Mouse (Mus musculus): ENCODE measurements around the gene Igtp. TPM values are rescaled to one million over a fixed set of nuclear protein-coding genes. Genes with fewer than 3 reads are reported as not detected.

Igtp gene
- total RNA-seq, 2 experiments from 2014 or later, result 3.7 to 6.7 TPM

DNA sequence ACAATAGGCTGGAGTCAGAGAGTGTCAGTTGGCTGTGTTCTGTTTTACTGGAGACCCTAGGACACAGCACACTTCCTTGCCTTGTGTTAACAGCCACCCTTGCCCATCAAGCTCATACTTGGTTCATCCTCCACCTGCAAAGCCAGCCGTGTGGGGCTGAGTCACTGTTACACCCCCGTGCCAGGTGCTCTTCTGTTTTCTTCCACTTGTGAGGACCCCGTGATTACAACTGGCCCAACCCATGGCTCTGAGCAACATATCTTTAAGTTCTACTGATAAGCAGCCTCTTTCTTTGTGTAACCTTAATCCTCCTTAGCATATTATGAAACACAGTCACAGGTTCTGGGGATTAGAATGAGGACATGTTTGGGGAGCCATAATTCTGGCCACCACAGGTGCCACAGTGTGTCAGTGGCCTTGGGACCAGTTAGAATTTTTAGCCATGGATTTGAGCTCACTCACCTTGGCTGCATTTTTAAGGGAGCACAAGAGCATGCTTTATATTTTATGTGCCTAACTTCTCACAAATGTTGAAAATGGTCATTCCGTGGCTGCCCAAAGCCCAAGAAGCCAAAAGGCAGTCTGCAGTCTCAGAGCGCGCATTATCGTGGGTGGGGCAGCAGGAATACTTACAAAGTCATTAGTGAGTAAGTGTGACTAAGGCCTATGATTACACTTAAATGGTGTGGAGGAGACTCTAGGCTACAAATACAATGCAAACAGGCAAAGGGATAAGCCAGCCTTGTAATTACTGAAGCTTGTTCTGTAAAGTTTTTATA is 50.0 kb downstream of the Igtp start:
- intact Hi-C loops (cut with DNase I), result no loop called here

GRCm38 (mm10) chr11:58250550-58250949 is 51.2 kb downstream of the Igtp start:
- intact Hi-C loops (cut with DNase I), result no loop called here
- no peak for DNase-seq

More for the DNA sequence above, 50.0 kb downstream of the Igtp start:
- DNase-seq, result no peak

DNA sequence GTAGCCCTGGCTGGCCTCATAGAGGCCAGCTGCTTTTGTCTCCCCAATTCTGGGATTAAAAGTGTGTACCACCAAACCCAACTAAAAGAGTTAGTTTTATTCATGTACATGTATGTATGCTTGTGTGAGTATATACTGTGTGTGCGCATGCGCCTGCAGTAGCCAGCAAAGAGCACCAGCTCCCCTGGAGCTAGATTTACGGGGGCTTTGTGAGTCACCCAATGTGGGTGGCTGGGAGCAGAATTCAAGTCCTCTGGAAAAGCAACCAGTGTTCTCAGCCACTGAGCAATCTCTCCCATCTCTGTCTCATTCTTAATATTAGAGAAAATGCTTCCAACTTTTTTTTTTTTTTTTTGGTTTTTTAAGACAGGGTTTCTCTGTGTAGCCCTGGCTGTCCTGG is 55.1 kb downstream of the Igtp start:
- intact Hi-C loops (cut with DNase I), result no loop called here
- DNase-seq, result no peak

Other genes starting within 250 kb of the Igtp start
- 10 to 100 TPM; 81.7 to 82.8 TPM for gene Larp1, start 190.5 kb upstream of the Igtp start, total RNA-seq (2021)
- not detected for gene Gm12248, start 106.4 kb upstream of the Igtp start, total RNA-seq (2021)
- gene Cnot8, start 95.4 kb upstream of the Igtp start, total RNA-seq (2021), result 10 to 100 TPM; 27.0 to 31.4 TPM
- gene Gemin5, start 31.0 kb upstream of the Igtp start, total RNA-seq (2021), result 1 to 10 TPM; 8.9 to 9.3 TPM
- gene Mrpl22, start 27.9 kb upstream of the Igtp start, total RNA-seq (2021), result 10 to 100 TPM; 35.5 to 39.1 TPM
- gene Irgm2, start 62 bp downstream of the Igtp start, total RNA-seq (2021), result 1 to 10 TPM; 6.0 to 7.9 TPM
- not detected for gene 4930438A08Rik, start 75.2 kb downstream of the Igtp start, total RNA-seq (2021)
- 1 to 10 TPM; 3.4 to 4.0 TPM for gene Zfp692, start 107.5 kb downstream of the Igtp start, total RNA-seq (2021)
- gene Zfp672, start 130.8 kb downstream of the Igtp start, total RNA-seq (2021), result 10 to 100 TPM; 36.7 to 41.7 TPM
- 10 to 100 TPM; 26.1 to 27.9 TPM for gene Sh3bp5l, start 131.2 kb downstream of the Igtp start, total RNA-seq (2021)
- not detected for gene Lypd8, start 179.5 kb downstream of the Igtp start, total RNA-seq (2021)
- not detected for gene 1810065E05Rik, start 221.6 kb downstream of the Igtp start, total RNA-seq (2021)
- gene Gm12253, start 233.0 kb downstream of the Igtp start, total RNA-seq (2021), result not detected

Data from gastrocnemius, postnatal 36 days (tissue).